Mouse (Mus musculus) lung, postnatal 36 days (tissue): ENCODE measurements around the gene Phkg2.

Source experiments
- DNase-seq: peaks from one replicate; pipeline ENCODE4 v3.0.0; 2022; ENCODE audit warnings: mixed read lengths

Gene Phkg2

DNA sequence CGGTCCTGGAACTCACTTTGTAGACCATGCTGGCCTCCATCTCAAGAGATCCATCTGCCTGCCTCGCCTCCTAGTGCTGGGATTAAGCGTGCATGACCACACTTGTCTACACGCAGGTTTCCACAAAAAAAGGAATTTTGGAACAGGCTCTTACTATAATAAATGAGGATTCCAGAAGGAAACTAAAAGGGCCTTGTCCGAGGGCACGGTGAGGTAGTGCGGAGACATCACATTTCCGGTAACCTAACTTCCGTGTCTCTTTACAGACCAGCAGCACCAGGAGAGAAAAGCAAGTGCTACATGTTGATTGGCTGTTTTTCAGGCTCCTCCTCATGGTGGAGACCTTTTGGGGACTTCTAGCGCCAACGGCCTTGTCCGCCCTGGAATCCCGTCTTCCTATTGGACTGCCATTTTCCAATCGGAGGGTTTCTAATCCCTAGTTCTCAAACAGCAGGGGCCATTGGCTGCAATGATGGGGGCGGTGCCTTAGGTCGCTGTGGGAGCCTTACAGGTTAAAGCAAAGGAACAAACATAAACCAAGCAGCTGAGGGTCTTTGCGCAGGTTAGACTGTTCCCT is at the start of gene Phkg2:
TSS of gene Phkg2 (plus strand) at position 446 of the 577 bp plus-strand sequence.
- DNase-seq: peak; percentile 98

DNA sequence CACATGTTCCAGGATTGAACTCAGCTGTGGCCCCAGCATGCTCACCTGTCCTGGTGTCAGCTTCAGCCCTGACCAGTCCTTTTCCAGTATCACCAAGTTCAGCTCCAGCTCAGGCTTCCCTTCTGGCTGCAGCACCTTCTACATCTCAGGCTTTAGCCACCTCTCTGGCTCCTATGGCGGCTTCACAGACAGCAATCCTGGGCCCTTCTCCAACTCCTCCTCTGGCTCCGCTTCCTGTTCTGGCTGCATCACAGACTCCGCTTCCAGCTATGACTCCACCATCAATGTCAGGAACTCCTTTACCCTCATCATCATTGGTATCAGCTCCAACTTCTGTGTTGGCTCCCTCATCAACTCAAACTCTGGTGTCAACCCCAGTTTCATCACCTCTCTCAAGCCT is 31.5 kb upstream of the Phkg2 start:
- DNase-seq: no peak

DNA sequence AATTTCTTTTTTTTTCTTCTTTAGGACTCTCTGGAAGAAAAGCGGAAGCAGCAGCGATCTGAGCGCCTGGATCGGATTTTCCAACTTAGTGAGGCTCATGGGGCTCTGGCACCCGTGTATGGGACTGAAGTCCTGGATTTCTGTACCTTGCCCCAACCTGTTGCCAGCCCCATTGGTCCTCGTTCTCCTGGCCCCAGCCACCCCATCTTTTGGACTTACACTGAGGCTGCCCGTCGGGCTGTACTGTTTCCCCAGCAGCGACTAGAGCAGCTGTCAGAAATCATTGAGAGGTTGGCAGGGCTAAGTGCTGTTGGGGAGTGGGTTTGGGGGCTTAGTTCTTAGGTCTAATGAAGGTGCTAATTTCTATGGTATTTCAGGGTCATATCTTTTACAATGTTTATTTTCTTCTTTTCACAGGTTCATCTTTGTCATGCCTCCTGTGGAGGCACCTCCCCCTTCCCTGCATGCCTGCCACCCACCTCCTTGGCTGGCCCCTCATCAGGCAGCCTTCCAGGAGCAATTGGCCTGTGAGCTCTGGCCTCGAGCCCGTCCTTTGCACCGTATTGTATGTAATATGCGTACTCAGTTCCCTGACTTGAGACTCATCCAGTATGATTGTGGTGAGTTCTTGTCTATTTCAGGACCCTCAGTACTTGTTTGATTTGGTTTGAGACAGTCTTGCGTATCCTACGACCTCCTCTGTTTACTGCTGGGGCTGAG is 23.9 kb upstream of the Phkg2 start:
- no peak for DNase-seq

DNA sequence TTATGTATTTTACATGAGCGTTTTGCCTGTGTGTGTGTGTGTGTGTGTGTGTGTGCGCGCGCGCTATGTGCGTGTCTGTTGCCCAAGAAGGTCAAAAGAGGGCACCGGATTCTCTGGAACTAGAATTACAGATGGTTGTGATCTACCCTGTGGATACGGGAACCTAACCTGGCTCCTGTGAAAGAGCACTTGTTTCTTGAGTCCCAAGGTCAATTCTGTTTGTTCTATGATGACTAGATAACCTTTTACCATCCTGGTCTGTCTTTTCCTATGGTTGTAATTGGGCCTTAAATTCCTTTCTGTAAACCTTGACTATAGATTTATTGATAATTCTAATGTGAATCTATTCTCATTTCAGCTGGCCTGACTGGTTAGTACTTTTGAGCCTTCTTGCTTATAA is 21.6 kb upstream of the Phkg2 start:
- no peak for DNase-seq

DNA sequence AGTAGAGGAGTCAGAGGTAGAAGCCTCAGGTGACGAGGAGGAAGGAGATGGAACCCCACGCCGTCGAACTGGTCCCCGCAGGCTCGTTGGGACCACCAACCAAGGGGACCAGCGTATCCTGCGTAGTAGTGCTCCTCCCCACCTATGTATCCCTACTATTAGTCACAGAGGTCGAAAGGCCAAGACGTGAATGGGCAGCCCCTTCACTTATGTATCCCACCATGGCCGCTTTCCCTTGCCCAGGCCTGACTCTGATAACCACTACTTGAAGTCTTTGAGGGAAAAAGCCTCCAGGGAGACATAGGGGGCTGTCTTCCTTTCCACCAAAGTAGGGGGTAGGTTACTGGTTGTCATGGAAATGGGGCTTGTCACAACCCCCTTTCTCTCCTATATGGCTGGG is 12.6 kb upstream of the Phkg2 start:
- DNase-seq: no peak

DNA sequence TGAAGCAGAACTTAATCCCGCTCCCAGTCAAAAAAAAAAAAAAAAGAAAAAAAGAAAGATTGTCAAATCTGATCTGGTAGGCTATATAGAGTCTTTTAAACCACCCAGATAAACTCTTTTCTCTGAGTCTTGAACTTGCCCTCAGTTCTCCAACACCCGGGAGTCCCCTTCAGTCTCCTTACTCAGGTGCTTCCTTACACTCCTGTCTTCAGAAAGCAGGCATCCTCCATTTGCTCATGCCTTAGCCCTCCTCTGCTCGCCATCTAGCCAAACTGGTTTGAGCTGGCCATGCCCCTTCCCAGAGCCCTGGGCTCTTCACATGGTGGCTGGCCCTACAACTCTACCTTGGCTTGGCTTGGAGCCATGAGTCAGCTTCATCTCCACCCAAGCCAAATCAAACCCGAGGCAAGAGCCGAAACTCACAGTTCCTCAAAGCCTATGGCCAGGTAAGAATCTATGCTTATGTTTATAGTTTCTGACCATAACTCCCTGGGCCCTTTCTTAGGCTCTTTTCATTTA is 11.7 kb upstream of the Phkg2 start, which contains the start of gene Tmem265:
TSS of gene Tmem265 (plus strand) at position 51 of the 519 bp plus-strand sequence.
- DNase-seq: peak; percentile 55

DNA sequence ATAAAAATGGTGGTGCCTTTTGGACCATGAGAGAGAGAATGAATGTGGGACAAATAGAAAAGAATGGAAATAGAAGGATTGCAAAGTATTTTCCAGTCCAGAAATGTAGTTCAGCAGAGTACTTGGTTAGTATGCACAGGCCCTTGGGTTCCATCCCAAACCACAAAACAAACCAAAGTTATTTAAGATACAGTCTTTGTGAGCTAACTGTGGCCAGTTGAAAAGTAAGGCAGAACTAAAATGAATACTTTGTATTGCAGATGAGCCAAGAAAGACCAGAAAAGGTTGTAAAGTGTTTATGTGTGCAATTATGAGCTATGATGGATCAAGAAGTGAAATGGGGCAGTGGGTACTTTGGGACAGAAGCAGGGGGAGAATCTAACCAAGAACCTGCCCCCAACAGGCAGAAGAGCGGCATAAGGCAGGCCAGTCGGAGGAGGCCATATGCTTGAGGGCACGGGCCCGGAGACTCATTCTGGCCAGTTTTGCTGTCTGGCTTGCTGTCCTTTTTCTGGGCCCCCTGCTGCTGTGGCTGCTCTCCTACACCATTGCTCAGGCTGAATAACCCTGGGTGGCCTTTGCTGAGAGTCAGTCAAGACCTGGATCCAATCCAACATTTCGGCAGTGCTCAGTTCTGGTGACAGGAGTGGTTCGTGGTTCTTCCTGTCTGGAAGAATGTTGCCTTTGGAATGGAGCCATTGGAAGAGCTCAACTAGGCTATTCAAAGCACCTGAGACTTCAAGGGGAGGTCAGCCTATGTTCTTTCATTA is 8.6 kb upstream of the Phkg2 start:
- peak; percentile 70 for DNase-seq

DNA sequence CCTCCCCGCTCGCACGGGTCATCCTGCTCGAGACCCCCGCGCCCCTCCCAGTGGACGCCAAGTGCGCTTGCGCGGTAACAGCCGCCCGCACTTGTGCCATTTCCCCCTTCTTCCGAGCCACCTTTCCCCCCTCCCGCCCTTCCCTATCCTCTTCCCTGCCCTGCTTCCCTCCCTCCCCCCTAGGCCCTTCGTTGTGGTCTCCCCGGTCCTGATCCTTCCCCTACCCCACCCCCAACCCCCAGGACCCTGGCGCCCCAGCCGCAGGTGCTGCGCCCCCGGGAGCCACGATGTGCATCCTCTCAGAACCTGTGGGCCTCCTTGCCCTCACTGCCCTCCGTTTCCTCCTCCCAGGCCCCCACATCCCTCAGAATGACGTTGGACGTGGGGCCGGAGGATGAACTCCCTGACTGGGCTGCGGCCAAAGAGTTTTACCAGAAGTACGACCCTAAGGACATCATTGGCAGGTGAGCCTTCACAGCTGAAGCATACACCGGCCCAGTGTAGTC is 416 bp downstream of the Phkg2 start:
- DNase-seq: no peak

DNA sequence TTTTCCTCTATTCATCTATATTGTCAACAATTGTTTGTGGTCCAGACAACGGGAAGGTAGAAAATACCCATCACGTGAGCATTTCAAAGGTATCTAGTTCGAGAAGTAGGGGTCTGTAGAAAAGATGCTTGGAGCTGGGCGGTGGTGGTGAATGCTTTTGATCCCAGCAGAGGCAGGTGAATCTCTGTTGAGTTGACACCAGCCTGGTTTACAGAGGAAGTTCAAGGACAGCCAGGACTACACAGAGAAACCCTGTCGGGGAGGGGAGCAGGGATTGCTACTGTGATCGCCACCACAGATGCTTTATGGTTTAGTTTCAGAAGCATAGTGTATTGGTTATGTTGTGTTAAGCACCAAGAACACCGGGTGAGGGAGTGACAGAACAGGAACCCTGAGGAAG is 975 bp downstream of the Phkg2 start:
- DNase-seq: no peak

DNA sequence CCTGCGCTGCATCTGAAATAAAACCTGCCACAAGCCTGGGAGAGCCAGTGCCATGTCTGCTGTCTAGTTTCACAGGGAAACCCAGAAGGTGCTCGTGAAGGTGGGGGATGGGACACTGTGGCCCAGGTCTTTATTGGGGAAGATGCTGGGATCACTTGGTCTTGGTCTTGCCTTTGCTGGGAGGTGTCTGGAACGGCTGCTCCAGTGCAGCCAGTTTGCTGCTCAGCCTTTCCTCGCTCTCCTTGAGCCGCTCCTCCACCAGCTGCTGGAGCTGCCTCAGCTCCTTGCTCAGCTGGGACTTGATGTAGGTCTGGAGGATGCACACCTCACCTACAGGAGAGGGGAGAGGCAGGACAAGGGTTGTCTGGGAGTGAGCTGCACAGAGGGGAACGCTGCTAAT is 10.1 kb downstream of the Phkg2 start:
- DNase-seq: no peak

DNA sequence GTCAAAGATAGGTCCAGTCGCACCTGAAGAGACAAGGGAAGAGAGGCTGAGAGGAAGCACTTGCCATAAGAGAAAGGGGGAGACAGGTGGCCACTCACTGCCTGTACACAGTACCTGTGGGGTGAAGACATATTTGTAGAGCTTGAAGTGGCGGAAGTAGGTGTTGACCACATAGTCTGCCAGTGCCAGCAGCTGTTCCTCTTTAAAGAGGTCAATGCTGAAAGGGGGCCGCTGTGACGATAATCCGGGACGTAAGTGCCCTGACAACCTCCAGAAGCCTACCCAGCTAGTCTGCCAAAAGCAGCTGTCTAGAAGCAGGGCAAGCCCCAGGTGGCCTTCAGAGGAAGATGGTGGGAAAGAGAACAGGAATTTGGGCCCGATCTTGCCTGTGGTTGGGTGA is 11.9 kb downstream of the Phkg2 start:
- peak; percentile 62 for DNase-seq

DNA sequence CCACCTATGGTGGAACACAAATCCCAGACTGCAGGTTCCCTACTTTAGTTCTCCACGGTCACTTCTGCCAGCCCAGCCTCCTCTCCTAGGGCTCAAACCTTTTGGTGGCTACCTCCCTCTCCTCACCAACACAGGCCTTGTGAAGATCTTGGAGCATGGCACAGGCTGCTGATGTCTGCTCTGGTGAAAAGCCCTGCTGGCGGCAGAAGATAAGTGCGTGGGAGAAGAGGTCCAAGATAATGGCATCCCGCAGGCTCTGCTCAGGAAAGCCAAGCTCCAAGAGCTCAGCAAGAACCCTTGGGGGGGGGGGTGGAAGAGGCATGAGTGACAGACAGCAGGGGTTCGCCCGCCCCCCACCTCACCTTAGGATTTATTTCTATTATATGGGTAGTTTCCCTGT is 13.0 kb downstream of the Phkg2 start:
- DNase-seq: no peak

DNA sequence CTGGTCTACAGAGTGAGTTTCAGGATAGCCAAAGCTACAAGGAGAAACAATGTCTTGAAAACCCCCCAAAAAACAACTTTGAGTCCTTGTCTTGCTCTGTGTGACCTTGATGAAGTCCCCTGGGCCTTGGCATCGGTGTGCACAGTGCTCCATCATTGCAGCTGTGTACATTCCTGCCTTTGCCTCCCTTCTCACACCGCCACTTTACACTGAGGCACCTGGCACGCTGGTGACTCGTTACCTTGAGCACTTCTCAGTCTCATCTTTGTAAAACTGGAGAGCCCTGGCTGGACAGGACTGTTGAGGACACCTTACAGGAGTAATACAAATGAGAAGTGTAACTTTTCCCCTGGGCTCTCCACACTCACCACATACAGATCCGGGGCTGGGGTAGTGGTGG is 14.1 kb downstream of the Phkg2 start:
- no peak for DNase-seq

DNA sequence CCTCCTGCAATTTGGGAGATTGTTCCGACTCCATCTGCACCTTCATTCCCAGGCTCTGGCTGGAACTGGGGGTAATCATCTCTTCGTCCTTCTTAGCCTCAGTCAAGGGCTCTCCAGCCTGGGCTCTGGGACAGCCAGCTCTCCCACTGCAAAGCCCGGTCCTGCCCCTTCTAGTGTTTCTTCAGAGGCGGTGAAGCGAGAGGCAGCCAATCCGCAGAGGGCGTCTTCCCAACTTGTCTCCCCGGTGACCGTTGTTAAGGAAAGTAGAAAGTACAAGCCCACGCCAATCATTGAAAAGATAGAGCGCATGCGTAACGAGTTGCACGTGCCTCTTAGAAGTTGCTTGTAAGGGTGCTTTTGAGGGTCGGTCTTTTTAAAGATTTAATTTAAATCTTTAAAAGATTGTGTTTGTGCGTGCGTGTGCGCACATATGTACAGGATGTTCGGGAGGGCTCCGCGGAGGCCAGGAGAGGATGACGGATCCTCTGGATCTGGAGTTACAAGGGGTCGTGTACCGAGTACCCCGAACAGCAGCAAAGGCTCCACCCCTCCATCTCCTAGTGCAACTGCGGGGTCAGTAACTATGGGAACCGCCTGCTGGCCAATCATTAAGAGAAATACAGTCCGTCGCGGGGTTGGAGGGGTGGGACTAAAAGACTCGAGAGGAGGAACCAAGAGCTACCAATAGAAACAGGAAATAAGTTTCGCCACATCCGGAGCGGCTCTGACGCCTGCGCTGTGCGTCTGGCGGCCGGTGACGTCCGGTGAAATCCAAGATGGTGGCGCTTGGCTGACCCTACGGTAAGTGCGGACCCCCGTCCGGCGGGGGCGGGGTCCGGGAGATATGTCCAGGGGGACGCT is 15.1 kb downstream of the Phkg2 start, which contains the start of the genes Ccdc189 and Rnf40:
TSS of gene Ccdc189 (minus strand) at position 585 of the 861 bp plus-strand sequence.
TSS of gene Rnf40 (plus strand) at position 757 of the 861 bp plus-strand sequence.
- peak; percentile 99 for DNase-seq

DNA sequence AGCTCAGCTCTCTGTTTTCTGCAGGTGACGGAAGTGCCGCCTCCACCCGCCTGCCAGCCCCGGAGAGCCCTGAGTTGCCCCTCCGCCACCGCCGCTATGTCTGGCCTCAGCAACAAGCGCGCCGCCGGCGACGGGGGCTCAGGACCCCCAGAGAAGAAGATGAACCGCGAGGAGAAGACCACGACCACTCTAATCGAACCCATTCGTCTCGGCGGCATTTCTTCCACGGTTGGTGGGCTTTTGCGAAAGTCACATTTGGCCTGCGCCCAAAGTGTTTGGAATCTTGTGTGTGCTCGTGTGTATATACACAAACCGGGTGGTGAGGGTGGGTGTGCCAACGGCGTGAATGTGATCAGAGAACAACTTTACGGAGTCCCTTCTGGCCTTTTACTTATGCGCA is 15.8 kb downstream of the Phkg2 start:
- DNase-seq: no peak

DNA sequence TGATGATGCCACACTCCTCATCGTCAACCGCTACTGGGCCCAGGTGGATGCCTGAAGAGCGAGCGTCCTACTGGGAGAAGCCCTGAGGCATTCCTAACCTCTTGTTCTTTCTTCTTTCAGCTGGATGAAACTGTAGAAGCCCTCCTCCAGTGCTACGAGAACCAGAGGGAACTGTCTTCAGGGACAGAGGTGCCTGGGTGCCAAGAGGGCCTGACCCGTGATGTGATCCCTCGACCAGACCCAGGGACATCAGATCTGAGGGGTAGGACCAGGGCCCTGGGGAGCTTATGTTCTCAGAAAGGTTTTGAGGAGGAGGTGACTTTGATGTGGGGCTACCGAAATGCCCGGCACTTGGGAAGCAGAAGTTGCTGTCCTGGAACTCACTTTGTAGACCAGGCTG is 16.5 kb downstream of the Phkg2 start:
- DNase-seq: no peak

DNA sequence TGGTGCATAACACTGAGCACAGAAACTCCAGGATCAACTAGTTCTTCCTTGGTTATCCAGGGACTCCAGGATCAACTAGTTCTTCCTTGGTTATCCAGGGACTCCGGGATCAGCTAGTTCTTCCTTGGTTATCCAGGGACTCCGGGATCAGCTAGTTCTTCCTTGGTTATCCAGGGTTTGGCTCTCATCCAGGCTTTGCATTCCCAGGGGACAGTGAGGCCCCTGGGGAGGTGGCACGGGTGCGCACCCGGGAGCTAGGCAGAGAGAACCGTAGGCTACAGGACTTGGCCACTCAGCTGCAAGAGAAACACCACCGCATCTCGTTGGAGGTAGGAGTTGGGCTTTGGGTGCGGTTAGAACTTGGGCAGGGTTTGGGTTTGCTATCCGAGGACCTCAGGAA is 18.0 kb downstream of the Phkg2 start:
- DNase-seq: no peak

DNA sequence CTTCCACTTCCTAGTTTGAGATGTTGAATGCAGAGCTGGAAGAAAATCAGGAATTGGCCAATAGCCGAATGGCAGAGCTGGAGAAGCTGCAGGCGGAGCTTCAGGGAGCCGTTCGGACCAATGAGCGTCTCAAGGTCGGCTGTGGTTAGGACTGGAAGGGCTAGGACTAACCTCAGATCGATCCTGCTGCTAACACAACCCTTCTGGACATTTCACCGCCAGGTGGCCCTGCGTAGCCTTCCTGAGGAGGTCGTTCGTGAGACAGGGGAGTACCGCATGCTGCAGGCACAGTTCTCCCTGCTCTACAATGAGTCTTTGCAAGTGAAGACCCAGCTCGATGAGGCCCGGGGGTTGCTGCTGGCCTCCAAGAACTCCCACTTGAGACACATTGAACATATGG is 19.4 kb downstream of the Phkg2 start:
- DNase-seq: no peak

DNA sequence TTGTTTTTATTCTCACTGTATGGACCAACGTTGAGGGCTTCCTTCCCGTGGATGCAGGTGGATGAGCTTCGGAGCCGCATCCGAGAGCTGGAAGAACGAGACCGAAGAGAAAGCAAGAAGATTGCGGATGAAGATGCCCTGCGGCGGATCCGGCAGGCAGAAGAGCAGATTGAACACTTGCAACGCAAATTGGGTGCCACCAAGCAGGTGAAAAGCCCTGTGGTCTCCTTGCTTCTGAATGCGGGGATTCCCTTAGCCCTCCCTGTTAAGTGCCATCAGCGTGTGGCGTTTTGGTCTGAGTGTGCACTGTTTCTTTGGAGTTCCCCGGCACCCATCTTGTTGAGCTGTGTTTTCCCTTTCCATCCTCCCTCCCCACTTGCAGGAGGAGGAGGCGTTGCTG is 23.6 kb downstream of the Phkg2 start:
- no peak for DNase-seq

DNA sequence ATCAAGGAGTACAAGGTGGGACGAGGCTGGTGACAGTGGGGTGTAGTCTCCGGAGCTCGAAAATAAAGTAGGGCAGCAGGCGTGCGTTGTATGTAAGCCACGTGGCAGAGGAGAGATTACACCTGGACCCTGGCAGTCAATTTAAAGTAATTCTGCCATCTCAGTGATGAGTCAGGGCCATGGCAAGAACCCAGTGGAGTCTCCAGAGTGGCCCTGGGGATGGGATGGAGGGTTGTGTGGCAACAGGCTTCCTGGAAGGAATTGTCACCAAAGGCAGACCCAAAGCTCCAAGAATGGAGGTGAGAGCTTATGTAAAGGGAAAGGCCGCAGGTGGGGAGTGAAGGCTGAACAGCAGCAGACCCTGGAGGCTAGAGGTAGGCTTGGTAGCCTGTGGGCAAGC is 27.5 kb downstream of the Phkg2 start:
- no peak for DNase-seq

DNA sequence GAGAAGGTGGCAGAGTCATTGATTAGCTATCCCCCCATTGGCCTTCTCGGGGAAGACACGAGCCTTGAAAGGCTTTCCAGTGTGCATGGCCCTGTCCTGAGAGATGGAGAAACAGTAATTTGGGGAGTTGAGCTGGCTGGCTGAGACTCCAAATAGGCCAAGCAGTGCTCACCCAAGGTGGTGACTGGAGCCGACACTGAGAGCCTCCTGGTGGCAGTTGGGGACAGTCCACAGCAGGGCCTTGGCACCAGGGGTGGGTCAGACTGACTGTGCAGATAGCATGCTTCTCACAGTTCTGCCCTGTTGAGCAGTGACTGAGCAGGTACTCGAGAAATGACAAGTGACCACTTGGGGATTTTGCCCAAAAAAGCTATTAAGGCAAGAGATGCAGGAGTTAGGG is 28.6 kb downstream of the Phkg2 start:
- no peak for DNase-seq

DNA sequence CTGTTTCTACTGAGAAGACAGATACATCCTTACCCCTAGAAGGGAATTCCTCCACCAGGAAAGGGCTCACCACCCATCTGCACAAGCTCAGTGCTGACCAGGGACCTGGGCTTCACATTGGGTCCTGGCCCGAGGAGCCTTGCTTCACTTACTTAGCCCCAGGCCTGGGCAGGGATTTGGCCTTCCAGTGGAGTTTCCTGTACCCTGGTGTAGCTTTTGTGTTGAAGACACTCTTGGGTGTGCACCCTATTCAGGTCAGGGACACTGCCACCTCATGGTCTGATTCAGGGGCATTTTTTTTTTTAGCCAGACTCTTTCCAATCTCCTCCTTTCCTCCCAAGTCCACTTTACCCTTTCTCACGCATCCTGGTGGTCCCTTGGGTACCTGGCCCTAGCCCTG is 29.8 kb downstream of the Phkg2 start:
- no peak for DNase-seq
